10 mouse cellular contexts compared by ENCODE assay signal in genomic region chr2:152412526-152413157, GRCm38 (mm10). TPM values are rescaled to one million over a fixed set of nuclear protein-coding genes. Genes with fewer than 3 reads are reported as not detected.
DNase-seq lines count a peak whose midpoint lies in the region; ATAC-seq and TF ChIP-seq lines count a peak whose summit lies in the region.
"Had no signal": no experiment of that assay in that cellular context is flagged by ENCODE, and none has a peak within 500 bp of the region (broad histone marks: within the 10 kb centered on the region; RNA-seq: fewer than 3 reads in every experiment).

No protein-coding gene starts in this region.

- no peak for TF ChIP-seq CTCF in G1E (IDR thresholded peaks at IDR 0.05; ENCODE audit: low read depth, low read length)

- H3K4me2 ChIP-seq in hindbrain, embryonic 12.5 days (replicated peaks): peak overlapping the region; percentile 84

- H3K9me3 ChIP-seq in G1E (replicated peaks): peaks cover 31% of the 10 kb centered on the region
- 0 out of 2 replicates have a peak, but pooled peaks cover 3% of the 10 kb centered on the region for H3K9me3 ChIP-seq in hindbrain, embryonic 12.5 days (replicated peaks)
- peaks cover 7% of the 10 kb centered on the region; the same call in 1 of the 2 replicates for H3K9me3 ChIP-seq in midbrain, embryonic 10.5 days (replicated peaks)

- 3% methylated on average over 15 of the region's 15 CpGs for WGBS in hindbrain, embryonic 12.5 days
- 4% methylated on average over 15 of the region's 15 CpGs for WGBS in midbrain, embryonic 10.5 days

- H3K4me3 ChIP-seq in G1E (ENCODE audit: low read depth, low read length): peak overlapping the region; percentile 78
- H3K4me3 ChIP-seq in hindbrain, embryonic 12.5 days: peak overlapping the region; percentile 95
- peak overlapping the region; percentile 84 for H3K4me3 ChIP-seq in midbrain, embryonic 10.5 days

- ATAC-seq in G1E (ENCODE audit: extremely low read depth, insufficient number of reproducible peaks, low FRiP score, poor library complexity, severe bottlenecking): no peak
- ATAC-seq in hindbrain, embryonic 12.5 days (ENCODE audit: low FRiP score): no peak

- no peaks in the 10 kb centered on the region for H3K27me3 ChIP-seq in G1E (ENCODE audit: insufficient read depth, low read length)
- no peaks in the 10 kb centered on the region for H3K27me3 ChIP-seq in hindbrain, embryonic 12.5 days
- H3K27me3 ChIP-seq in midbrain, embryonic 10.5 days (ENCODE audit: low read depth, poor library complexity, severe bottlenecking): no peaks in the 10 kb centered on the region

- peak overlapping the region; percentile 97 for H3K9ac ChIP-seq in hindbrain, embryonic 12.5 days

- peaks cover 31% of the 10 kb centered on the region for H3K4me1 ChIP-seq in G1E (ENCODE audit: insufficient read depth, low read depth, low read length)
- peaks cover 46% of the 10 kb centered on the region for H3K4me1 ChIP-seq in hindbrain, embryonic 12.5 days
- peaks cover 51% of the 10 kb centered on the region for H3K4me1 ChIP-seq in midbrain, embryonic 10.5 days

- peak; percentile 43 for DNase-seq in cerebellum, adult 9-11 months
- DNase-seq in cerebellum, postnatal 4 days (ENCODE audit: low spot score in 2 of 2): no peak
- no peak for DNase-seq in G1E (ENCODE audit: low spot score)
- DNase-seq in midbrain, embryonic 10.5 days (ENCODE audit: low spot score): no peak
- no peak for DNase-seq in frontal cortex, postnatal 14 days (ENCODE audit: low spot score in 2 of 2)
- DNase-seq in left cerebral cortex, postnatal 10 days (ENCODE audit: extremely low spot score in 1 of 2, low spot score in 2 of 2): no peak
- no peak for DNase-seq in adrenal gland, postnatal 4 days (ENCODE audit: low spot score in 2 of 2)
- DNase-seq: thymus, postnatal 4 days had no signal

- H3K36me3 ChIP-seq in G1E (replicated peaks): peaks cover 15% of the 10 kb centered on the region
- H3K36me3 ChIP-seq in hindbrain, embryonic 12.5 days: no peaks in the 10 kb centered on the region
- peaks cover 8% of the 10 kb centered on the region; the same call in 1 of the 2 replicates for H3K36me3 ChIP-seq in midbrain, embryonic 10.5 days

- intact Hi-C loops in left cerebral cortex, postnatal 10 days (cut with DNase I): no loop called here

- H3K27ac ChIP-seq in hindbrain, embryonic 12.5 days: peak overlapping the region; percentile 97
- H3K27ac ChIP-seq in midbrain, embryonic 10.5 days (replicated peaks): peak overlapping the region; percentile 98

RNA-seq across cellular contexts. Expression of gene Zcchc3, which starts 2.2 kb away (rescaled TPM):
- total RNA-seq in G1E (2014; fragmentation: Nextera tagmentation) (21.1 and 23.7 TPM in 2 replicates), G1E (2017) (12.4 and 12.9 TPM in 2 replicates)
- polyA plus RNA-seq in G1E (2012): 21.8 and 22.8 TPM in 2 replicates
- polyA plus RNA-seq in hindbrain, embryonic 12.5 days (2016; fragmentation: Nextera tagmentation; extraction: Ambion mirVana): 50.7 and 54.5 TPM in 2 replicates
- polyA plus RNA-seq in midbrain, embryonic 10.5 days (2016; fragmentation: Nextera tagmentation; extraction: Ambion mirVana): 47.7 and 49.8 TPM in 2 replicates
- 10 to 100 TPM; 10.6 to 10.9 TPM for total RNA-seq in left cerebral cortex, postnatal 10 days (2021)
- total RNA-seq in adrenal gland, postnatal 4 days (2021): 10 to 100 TPM; 18.5 to 20.2 TPM
- polyA plus RNA-seq: C2C12 had no signal

RNA-seq across cellular contexts. Expression of gene 6820408C15Rik, which starts 2.7 kb away (rescaled TPM):
- total RNA-seq in G1E (2014; fragmentation: Nextera tagmentation) (2.1 and 3.8 TPM in 2 replicates), G1E (2017) (0.49 and 0.64 TPM in 2 replicates)
- 0.17 and 0.18 TPM in 2 replicates for polyA plus RNA-seq in G1E (2012)
- 2.0 and 3.6 TPM in 2 replicates for polyA plus RNA-seq in hindbrain, embryonic 12.5 days (2016; fragmentation: Nextera tagmentation; extraction: Ambion mirVana)
- polyA plus RNA-seq in midbrain, embryonic 10.5 days (2016; fragmentation: Nextera tagmentation; extraction: Ambion mirVana): 0.99 and 1.2 TPM in 2 replicates
- total RNA-seq in left cerebral cortex, postnatal 10 days (2021): 1 to 10 TPM; 3.4 to 3.7 TPM
- under 1 TPM; 0.37 to 0.56 TPM for total RNA-seq in adrenal gland, postnatal 4 days (2021)

RNA-seq across cellular contexts. Expression of gene Sox12, which starts 14.8 kb away (rescaled TPM):
- 29.4 and 34.4 TPM in 2 replicates for total RNA-seq in G1E (2014; fragmentation: Nextera tagmentation)
- 0.98 and 1.7 TPM in 2 replicates for total RNA-seq in G1E (2017)
- 60.0 and 62.8 TPM in 2 replicates for polyA plus RNA-seq in G1E (2012)
- polyA plus RNA-seq in hindbrain, embryonic 12.5 days (2016; fragmentation: Nextera tagmentation; extraction: Ambion mirVana): 19.5 and 19.6 TPM in 2 replicates
- polyA plus RNA-seq in midbrain, embryonic 10.5 days (2016; fragmentation: Nextera tagmentation; extraction: Ambion mirVana): 8.6 and 9.2 TPM in 2 replicates
- 10 to 100 TPM; 35.3 to 38.0 TPM for total RNA-seq in left cerebral cortex, postnatal 10 days (2021)
- total RNA-seq in adrenal gland, postnatal 4 days (2021): 10 to 100 TPM; 50.9 to 51.1 TPM

RNA-seq across cellular contexts. Expression of gene Nrsn2, which starts 36.2 kb away (rescaled TPM):
- total RNA-seq in G1E (2014; fragmentation: Nextera tagmentation) (not detected in 2 replicates), G1E (2017) (0.17 TPM in 1 of 2 replicates, not detected in the other)
- not detected in 2 replicates for polyA plus RNA-seq in G1E (2012)
- 14.4 and 15.0 TPM in 2 replicates for polyA plus RNA-seq in hindbrain, embryonic 12.5 days (2016; fragmentation: Nextera tagmentation; extraction: Ambion mirVana)
- polyA plus RNA-seq in midbrain, embryonic 10.5 days (2016; fragmentation: Nextera tagmentation; extraction: Ambion mirVana): 1.3 and 3.7 TPM in 2 replicates
- total RNA-seq in left cerebral cortex, postnatal 10 days (2021): 10 to 100 TPM; 37.5 to 53.4 TPM
- total RNA-seq in adrenal gland, postnatal 4 days (2021): 1 to 10 TPM; 4.4 to 4.5 TPM
- polyA plus RNA-seq: C2C12 had no signal

RNA-seq across cellular contexts. Expression of gene Defb23, which starts 51.8 kb away (rescaled TPM):
- total RNA-seq in G1E (2014; fragmentation: Nextera tagmentation) (not detected in 2 replicates), G1E (2017) (0.29 TPM in 1 of 2 replicates, not detected in the other)
- polyA plus RNA-seq in G1E (2012): not detected in 2 replicates
- polyA plus RNA-seq in hindbrain, embryonic 12.5 days (2016; fragmentation: Nextera tagmentation; extraction: Ambion mirVana): not detected in 2 replicates
- not detected in 2 replicates for polyA plus RNA-seq in midbrain, embryonic 10.5 days (2016; fragmentation: Nextera tagmentation; extraction: Ambion mirVana)
- not detected for total RNA-seq in left cerebral cortex, postnatal 10 days (2021)
- total RNA-seq in adrenal gland, postnatal 4 days (2021): not detected
- polyA plus RNA-seq: C2C12 had no signal
